In the genomic region with DNA sequence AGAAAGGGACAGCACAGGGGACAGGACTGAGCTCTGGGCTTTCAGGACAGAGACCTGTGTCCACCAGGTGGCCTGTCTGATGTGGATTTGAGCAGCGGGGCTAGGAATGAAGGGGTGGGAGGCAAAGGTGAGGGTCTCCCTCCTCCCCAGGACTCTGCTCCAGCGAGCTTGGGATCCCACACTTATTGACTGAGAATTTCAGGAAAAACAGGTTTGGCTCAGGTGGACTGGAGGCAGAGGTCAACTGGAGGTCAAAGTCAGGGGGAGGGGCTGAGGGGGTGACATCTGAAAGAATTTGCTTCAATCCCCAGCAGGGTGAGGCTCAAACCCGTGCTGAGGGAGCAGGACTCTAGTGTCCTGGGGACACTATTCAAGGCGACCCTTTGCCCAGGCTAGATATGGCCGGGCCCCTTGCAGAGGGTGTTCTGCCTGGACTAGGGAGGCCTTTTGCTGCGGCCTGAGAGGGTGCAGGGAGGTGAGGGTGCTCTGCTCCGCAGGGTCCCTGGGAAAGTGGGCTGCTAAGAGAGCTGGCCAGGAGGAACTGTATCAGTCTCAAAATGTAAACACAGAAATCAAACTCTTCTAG, we compare ENCODE assay signal across 13 mouse cellular contexts.
DNase-seq lines count a peak whose midpoint lies in the region; ATAC-seq lines count a peak whose summit lies in the region.
"Had no signal": no experiment of that assay in that cellular context is flagged by ENCODE, and none has a peak within 500 bp of the region (broad histone marks: within the 10 kb centered on the region; RNA-seq: fewer than 3 reads in every experiment).

No protein-coding gene starts in this region.

- ATAC-seq in lung, embryonic 15.5 days (ENCODE audit: borderline replicate concordance, extremely low read depth, low FRiP score, low TSS enrichment), result no peak; the same call in 1 of the 2 replicates
- ATAC-seq in embryonic facial prominence, embryonic 15.5 days (ENCODE audit: insufficient number of reproducible peaks, low FRiP score, low TSS enrichment, low read depth), result 0 out of 2 replicates have a peak, but pooled peaks have one; percentile 6
- ATAC-seq in midbrain, embryonic 16.5 days, result no peak
- ATAC-seq: liver, postnatal 0 days had no signal

- no peaks in the 10 kb centered on the region for H3K36me3 ChIP-seq in lung, embryonic 15.5 days
- no peaks in the 10 kb centered on the region for H3K36me3 ChIP-seq in embryonic facial prominence, embryonic 15.5 days
- H3K36me3 ChIP-seq in midbrain, embryonic 16.5 days (ENCODE audit: control insufficient read depth, insufficient read depth, low read length), result no peaks in the 10 kb centered on the region; the same call in 1 of the 2 replicates
- H3K36me3 ChIP-seq: G1E had no signal

- no peaks in the 10 kb centered on the region for H3K9me3 ChIP-seq in lung, embryonic 15.5 days
- no peaks in the 10 kb centered on the region for H3K9me3 ChIP-seq in embryonic facial prominence, embryonic 15.5 days (replicated peaks)
- H3K9me3 ChIP-seq in midbrain, embryonic 16.5 days (replicated peaks; ENCODE audit: control insufficient read depth, low read length, poor library complexity, severe bottlenecking), result no peaks in the 10 kb centered on the region
- H3K9me3 ChIP-seq: G1E; neural tube, embryonic 12.5 days had no signal

- H3K4me1 ChIP-seq in lung, embryonic 15.5 days, result peaks cover 54% of the 10 kb centered on the region
- H3K4me1 ChIP-seq in embryonic facial prominence, embryonic 15.5 days, result peaks cover 50% of the 10 kb centered on the region
- peaks cover 41% of the 10 kb centered on the region for H3K4me1 ChIP-seq in midbrain, embryonic 16.5 days (ENCODE audit: control insufficient read depth, insufficient read depth, low read length)

- no peak overlapping the region; the same call in 1 of the 2 replicates for H3K4me2 ChIP-seq in lung, embryonic 15.5 days
- no peak overlapping the region for H3K4me2 ChIP-seq in embryonic facial prominence, embryonic 15.5 days (replicated peaks)
- no peak overlapping the region for H3K4me2 ChIP-seq in midbrain, embryonic 16.5 days (ENCODE audit: low read length)
- H3K4me2 ChIP-seq: neural tube, embryonic 12.5 days had no signal

- no peak for DNase-seq in lung, postnatal 25 days (ENCODE audit: low spot score)
- peak; percentile 40 for DNase-seq in kidney, adult 9 months
- no peak for DNase-seq in frontal cortex, adult 2 months (ENCODE audit: extremely low spot score in 1 of 2, low spot score in 1 of 2)
- DNase-seq in urinary bladder, postnatal 10 days (ENCODE audit: low spot score), result no peak
- DNase-seq in right cerebral cortex, adult 18-20 months, result no peak
- DNase-seq: adrenal gland, postnatal 10 days; cerebellum, adult 11-12 months; liver, postnatal 0 days had no signal

- no peak overlapping the region for H3K4me3 ChIP-seq in lung, embryonic 15.5 days
- H3K4me3 ChIP-seq in embryonic facial prominence, embryonic 15.5 days (replicated peaks), result no peak overlapping the region
- no peak overlapping the region for H3K4me3 ChIP-seq in midbrain, embryonic 16.5 days (ENCODE audit: low read depth, low read length)
- H3K4me3 ChIP-seq: neural tube, embryonic 12.5 days had no signal

- WGBS in lung, embryonic 15.5 days, result 36% methylated on average over 7 of the region's 7 CpGs
- 50% methylated on average over 7 of the region's 7 CpGs for WGBS in embryonic facial prominence, embryonic 15.5 days
- 53% methylated on average over 6 of the region's 7 CpGs for WGBS in midbrain, embryonic 16.5 days

- H3K27me3 ChIP-seq in lung, embryonic 15.5 days, result no peaks in the 10 kb centered on the region
- H3K27me3 ChIP-seq in embryonic facial prominence, embryonic 15.5 days, result no peaks in the 10 kb centered on the region
- H3K27me3 ChIP-seq in midbrain, embryonic 16.5 days (ENCODE audit: control insufficient read depth, insufficient read depth, low read depth, low read length), result no peaks in the 10 kb centered on the region
- H3K27me3 ChIP-seq: neural tube, embryonic 12.5 days had no signal

- peak overlapping the region; percentile 6; the same call in 1 of the 2 replicates for H3K27ac ChIP-seq in lung, embryonic 15.5 days
- no peak overlapping the region for H3K27ac ChIP-seq in embryonic facial prominence, embryonic 15.5 days (replicated peaks)
- 0 out of 2 replicates have a peak overlapping the region, but pooled peaks have one; percentile 32 for H3K27ac ChIP-seq in midbrain, embryonic 16.5 days (ENCODE audit: low read length)
- H3K27ac ChIP-seq: neural tube, embryonic 12.5 days had no signal

- no peak overlapping the region for H3K9ac ChIP-seq in lung, embryonic 15.5 days
- H3K9ac ChIP-seq in embryonic facial prominence, embryonic 15.5 days, result no peak overlapping the region
- no peak overlapping the region for H3K9ac ChIP-seq in midbrain, embryonic 16.5 days (ENCODE audit: low read depth, low read length)
- H3K9ac ChIP-seq: liver, postnatal 0 days had no signal
